Mouse (Mus musculus) midbrain, embryonic 12.5 days (tissue): ENCODE results near the gene Prkcd. TPM values are rescaled to one million over a fixed set of nuclear protein-coding genes. Genes with fewer than 3 reads are reported as not detected.
A peak's percentile ranks its signal among the peaks of the same experiment; 100 is the strongest.

Experiments
- ATAC-seq: fragments of 200-750 bp; cut with Nextera tagmentation; 2 replicates; pipeline ENCODE4 v1.8.0; 2017; ENCODE audit warnings: low read depth, moderate TSS enrichment, moderate library complexity; ENCODE audit not compliant: low FRiP score
- H3K27ac ChIP-seq: fragments of 300-500 bp; sonication (generic); replicated peaks from 2 replicates; pipeline ENCODE4 v1.5.1; 2016; ENCODE audit warnings: mild to moderate bottlenecking
- H3K27me3 ChIP-seq: fragments of 300-500 bp; sonication (generic); 2 replicates; pipeline ENCODE4 v1.6.1; 2016; ENCODE audit warnings: mild to moderate bottlenecking
- H3K36me3 ChIP-seq: fragments of 300-500 bp; sonication (generic); 2 replicates; pipeline ENCODE4 v1.6.1; 2016
- H3K4me1 ChIP-seq: fragments of 300-500 bp; sonication (generic); 2 replicates; pipeline ENCODE4 v1.6.1; 2016
- H3K4me2 ChIP-seq: fragments of 300-500 bp; sonication (generic); replicated peaks from 2 replicates; pipeline ENCODE4 v1.6.1; 2016; ENCODE audit warnings: mild to moderate bottlenecking, moderate library complexity
- H3K4me3 ChIP-seq: fragments of 300-500 bp; sonication (generic); 2 replicates; pipeline ENCODE4 v1.5.1; 2016; ENCODE audit warnings: mild to moderate bottlenecking
- H3K9ac ChIP-seq: fragments of 300-500 bp; sonication (generic); replicated peaks from 2 replicates; pipeline ENCODE4 v1.6.1; 2016; ENCODE audit warnings: mild to moderate bottlenecking, moderate library complexity
- H3K9me3 ChIP-seq: fragments of 300-500 bp; sonication (generic); 2 replicates; pipeline ENCODE4 v1.6.1; 2016; ENCODE audit warnings: mild to moderate bottlenecking
- WGBS: fragments of 180-500 bp; shearing (Covaris S2); methylation state at CpG from one replicate; pipeline ENCODE4 v1.1.7; 2016; 5-methylcytosine and 5-hydroxymethylcytosine counted together
- polyA plus RNA-seq: library from polyadenylated mRNA; unstranded; fragments of >200 nt; fragmentation: Nextera tagmentation; extraction: Ambion mirVana; gene quantifications from 2 replicates; pipeline ENCODE4 v1.2.1, GENCODE M21; 2016

Gene Prkcd
- polyA plus RNA-seq, 1 experiment from 2014 or later, result 26.9 TPM

- H3K9ac ChIP-seq, result 0 out of 2 replicates have a peak overlapping the region, but pooled peaks have one; percentile 15
- no peaks in the 10 kb centered on the region for H3K9me3 ChIP-seq
- ATAC-seq, result no peak
- no peak overlapping the region for H3K4me2 ChIP-seq
- 63% methylated on average over 2 of the region's 2 CpGs for WGBS
- H3K4me3 ChIP-seq, result no peak overlapping the region
- peaks cover 20% of the 10 kb centered on the region for H3K27me3 ChIP-seq
- H3K4me1 ChIP-seq, result peaks cover under 1% of the 10 kb centered on the region; the same call in 1 of the 2 replicates
- H3K27ac ChIP-seq, result no peak overlapping the region
- H3K36me3 ChIP-seq, result no peaks in the 10 kb centered on the region
Observed at GRCm38 (mm10) chr14:30631834-30632233, 5.8 kb upstream of the Prkcd start.

- Histone ChIP-seq H3K9me3 (no peaks in the 10 kb centered on the region), H3K4me2 (no peak overlapping the region), H3K27ac (no peak overlapping the region), H3K4me1 (peaks cover 9% of the 10 kb centered on the region), H3K4me3 (no peak overlapping the region), H3K36me3 (no peaks in the 10 kb centered on the region), H3K9ac (no peak overlapping the region), H3K27me3 (peaks cover 29% of the 10 kb centered on the region)
- no peak for ATAC-seq
- 77% methylated on average over 5 of the region's 5 CpGs for WGBS
Observed at GRCm38 (mm10) chr14:30630811-30631576, 5.0 kb upstream of the Prkcd start.

- H3K4me2 ChIP-seq, result no peak overlapping the region
- H3K27me3 ChIP-seq, result peaks cover 39% of the 10 kb centered on the region
- 44% methylated on average over 4 of the region's 4 CpGs for WGBS
- peaks cover 15% of the 10 kb centered on the region for H3K4me1 ChIP-seq
- H3K36me3 ChIP-seq, result no peaks in the 10 kb centered on the region
- H3K9me3 ChIP-seq, result no peaks in the 10 kb centered on the region
- no peak overlapping the region for H3K27ac ChIP-seq
- no peak for ATAC-seq
- no peak overlapping the region for H3K4me3 ChIP-seq
- H3K9ac ChIP-seq, result no peak overlapping the region
Observed at GRCm38 (mm10) chr14:30629839-30630238, 3.8 kb upstream of the Prkcd start.

- 91% methylated on average over 5 of the region's 5 CpGs for WGBS
- no peak overlapping the region for H3K27ac ChIP-seq
- no peak overlapping the region for H3K4me2 ChIP-seq
- H3K36me3 ChIP-seq, result no peaks in the 10 kb centered on the region
- peaks cover 20% of the 10 kb centered on the region for H3K4me1 ChIP-seq
- no peak for ATAC-seq
- no peaks in the 10 kb centered on the region for H3K9me3 ChIP-seq
- peaks cover 52% of the 10 kb centered on the region for H3K27me3 ChIP-seq
- H3K4me3 ChIP-seq, result no peak overlapping the region
- H3K9ac ChIP-seq, result no peak overlapping the region
Observed at GRCm38 (mm10) chr14:30628235-30628634, 2.2 kb upstream of the Prkcd start.

- Histone ChIP-seq H3K36me3 (no peaks in the 10 kb centered on the region), H3K27me3 (peaks cover 50% of the 10 kb centered on the region), H3K9ac (no peak overlapping the region), H3K4me3 (peak overlapping the region; percentile 54), H3K27ac (no peak overlapping the region), H3K4me2 (peak overlapping the region; percentile 61), H3K9me3 (no peaks in the 10 kb centered on the region), H3K4me1 (peaks cover 20% of the 10 kb centered on the region)
- 0 out of 2 replicates have a peak, but pooled peaks have one; percentile 16 for ATAC-seq
- 59% methylated on average over 12 of the region's 12 CpGs for WGBS
Observed at GRCm38 (mm10) chr14:30626756-30627742, 1.0 kb upstream of the Prkcd start.

- H3K4me3 ChIP-seq, result peak overlapping the region; percentile 54
- no peaks in the 10 kb centered on the region for H3K36me3 ChIP-seq
- peaks cover 20% of the 10 kb centered on the region for H3K4me1 ChIP-seq
- H3K9me3 ChIP-seq, result no peaks in the 10 kb centered on the region
- H3K9ac ChIP-seq, result peak overlapping the region; percentile 43
- ATAC-seq, result peak; percentile 32
- WGBS, result under 1% methylated on average over 39 of the region's 39 CpGs
- no peak overlapping the region for H3K27ac ChIP-seq
- peak overlapping the region; percentile 61 for H3K4me2 ChIP-seq
- peaks cover 48% of the 10 kb centered on the region for H3K27me3 ChIP-seq
Observed at GRCm38 (mm10) chr14:30625131-30625807, 741 bp downstream of the Prkcd start.

- no peaks in the 10 kb centered on the region for H3K36me3 ChIP-seq
- 58% methylated on average over 8 of the region's 8 CpGs for WGBS
- H3K4me3 ChIP-seq, result 0 out of 2 replicates have a peak overlapping the region, but pooled peaks have one; percentile 54
- no peak overlapping the region for H3K9ac ChIP-seq
- H3K4me2 ChIP-seq, result peak overlapping the region; percentile 61
- H3K27ac ChIP-seq, result no peak overlapping the region
- H3K4me1 ChIP-seq, result peaks cover 20% of the 10 kb centered on the region
- no peaks in the 10 kb centered on the region for H3K9me3 ChIP-seq
- no peak for ATAC-seq
- H3K27me3 ChIP-seq, result peaks cover 45% of the 10 kb centered on the region
Observed at GRCm38 (mm10) chr14:30624277-30624721, 1.7 kb downstream of the Prkcd start.

- H3K27me3 ChIP-seq, result peaks cover 34% of the 10 kb centered on the region
- H3K27ac ChIP-seq, result no peak overlapping the region
- H3K4me1 ChIP-seq, result peaks cover 20% of the 10 kb centered on the region
- H3K4me2 ChIP-seq, result no peak overlapping the region
- no peaks in the 10 kb centered on the region for H3K9me3 ChIP-seq
- no peaks in the 10 kb centered on the region for H3K36me3 ChIP-seq
- H3K9ac ChIP-seq, result no peak overlapping the region
- H3K4me3 ChIP-seq, result no peak overlapping the region
- WGBS, result 89% methylated on average over 8 of the region's 8 CpGs
- ATAC-seq, result no peak
Observed at GRCm38 (mm10) chr14:30622556-30622955, 3.5 kb downstream of the Prkcd start.

- Histone ChIP-seq H3K4me2 (no peak overlapping the region), H3K4me1 (peaks cover 20% of the 10 kb centered on the region), H3K36me3 (no peaks in the 10 kb centered on the region), H3K9me3 (no peaks in the 10 kb centered on the region), H3K9ac (no peak overlapping the region), H3K27me3 (peaks cover 34% of the 10 kb centered on the region), H3K27ac (no peak overlapping the region), H3K4me3 (no peak overlapping the region)
- no peak for ATAC-seq
- 83% methylated on average over 7 of the region's 7 CpGs for WGBS
Observed at GRCm38 (mm10) chr14:30622130-30622529, 3.9 kb downstream of the Prkcd start.

GRCm38 (mm10) chr14:30619982-30620578 lies 5.9 kb downstream of the Prkcd start:
- H3K4me1 ChIP-seq, result peaks cover 8% of the 10 kb centered on the region; the same call in 1 of the 2 replicates
- no peak for ATAC-seq
- H3K36me3 ChIP-seq, result no peaks in the 10 kb centered on the region
- no peaks in the 10 kb centered on the region for H3K9me3 ChIP-seq
- peaks cover 15% of the 10 kb centered on the region for H3K27me3 ChIP-seq
- no peak overlapping the region for H3K9ac ChIP-seq
- no peak overlapping the region for H3K4me3 ChIP-seq
- H3K4me2 ChIP-seq, result no peak overlapping the region
- no peak overlapping the region for H3K27ac ChIP-seq
- WGBS, result 80% methylated on average over 7 of the region's 7 CpGs

- peaks cover 3% of the 10 kb centered on the region; the same call in 1 of the 2 replicates for H3K27me3 ChIP-seq
- ATAC-seq, result no peak
- H3K36me3 ChIP-seq, result no peaks in the 10 kb centered on the region
- no peak overlapping the region for H3K4me3 ChIP-seq
- H3K4me2 ChIP-seq, result no peak overlapping the region
- no peaks in the 10 kb centered on the region for H3K4me1 ChIP-seq
- H3K9ac ChIP-seq, result 0 out of 2 replicates have a peak overlapping the region, but pooled peaks have one; percentile 8
- no peaks in the 10 kb centered on the region for H3K9me3 ChIP-seq
- WGBS, result 86% methylated on average over 2 of the region's 2 CpGs
- H3K27ac ChIP-seq, result no peak overlapping the region
Observed at GRCm38 (mm10) chr14:30618746-30619275, 7.2 kb downstream of the Prkcd start.
